Mouse (Mus musculus): ENCODE measurements around the gene AB124611. TPM values are rescaled to one million over a fixed set of nuclear protein-coding genes. Genes with fewer than 3 reads are reported as not detected.
"Not testable (repeated sequence)": the region's sequence is repeated elsewhere in the genome, so short reads cannot be mapped to it uniquely, and the experiment has no call there.

AB124611 gene
- polyA plus RNA-seq, 1 experiment, result 0.13 TPM

DNA sequence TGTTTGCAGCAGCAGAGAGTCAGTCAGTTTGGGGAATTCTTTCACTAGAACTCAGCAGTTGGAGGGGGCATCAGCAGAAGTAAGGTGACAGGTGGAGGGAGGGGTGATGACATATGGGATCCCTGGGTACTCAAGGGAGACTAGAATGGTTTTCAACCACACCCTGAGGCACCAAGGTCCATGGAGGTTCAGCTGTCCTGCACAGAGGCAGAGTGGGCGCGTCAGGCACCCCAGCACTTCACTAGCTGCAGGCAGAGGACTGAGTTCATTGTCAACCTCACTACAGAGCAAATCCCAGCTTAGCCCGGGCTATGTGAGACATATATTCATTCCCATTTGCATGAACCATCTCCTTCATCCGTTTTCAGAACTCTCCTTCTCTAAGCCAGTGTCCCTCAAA lies 11.0 kb downstream of the AB124611 start:
- Histone ChIP-seq H3K27me3 (ENCODE audit: control insufficient read depth) (no peaks in the 10 kb centered on the region), H3K36me3 (ENCODE audit: control insufficient read depth) (no peaks in the 10 kb centered on the region)

DNA sequence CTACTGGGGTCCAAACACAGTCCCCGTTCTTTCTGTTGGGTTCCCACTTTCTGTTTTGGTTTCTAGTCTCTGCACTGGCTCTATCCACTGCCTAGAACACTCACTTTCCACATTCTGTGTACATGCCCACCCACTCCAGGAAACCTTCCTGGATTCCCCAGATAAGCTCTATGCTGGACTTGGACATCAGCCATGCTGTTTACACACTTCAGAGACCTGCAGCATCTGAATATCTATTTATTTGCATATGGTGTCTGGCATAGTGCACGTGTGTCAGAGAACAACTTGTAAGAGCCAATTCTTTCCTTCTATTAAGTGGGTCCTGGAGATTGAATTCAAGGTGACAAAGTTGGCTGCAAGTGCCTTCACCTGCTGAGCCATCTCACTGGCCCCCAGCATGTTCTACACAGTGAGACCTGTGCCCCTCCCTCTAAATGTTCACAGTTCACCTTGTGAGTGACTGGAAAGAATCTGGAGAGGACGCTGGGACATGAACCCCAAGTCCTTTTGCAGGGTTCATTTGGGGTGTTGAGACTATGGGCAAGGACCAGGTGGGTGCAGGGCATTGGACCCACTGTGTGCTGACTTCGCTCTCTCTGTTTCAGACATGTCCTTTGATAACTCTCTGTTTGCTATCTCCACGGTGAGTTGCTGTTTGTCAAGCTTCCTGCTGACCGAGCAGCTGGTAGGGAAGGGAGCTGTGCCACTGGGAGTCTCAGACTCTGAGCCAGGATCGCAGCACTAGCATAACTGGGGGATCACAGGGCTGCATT lies 14.2 kb downstream of the AB124611 start:
- no peaks in the 10 kb centered on the region for H3K9me3 ChIP-seq (ENCODE audit: control insufficient read depth, low read length)
- TF ChIP-seq TAL1 (IDR thresholded peaks at IDR 0.05; ENCODE audit: low read length) (no peak), GATA1 (IDR thresholded peaks at IDR 0.05; ENCODE audit: low read length) (no peak)
- no peaks in the 10 kb centered on the region for H3K36me3 ChIP-seq (ENCODE audit: control insufficient read depth)
- H3K4me3 ChIP-seq (replicated peaks), result no peak overlapping the region
- H3K27me3 ChIP-seq (ENCODE audit: control insufficient read depth), result no peaks in the 10 kb centered on the region
- peaks cover 22% of the 10 kb centered on the region for H3K4me1 ChIP-seq (ENCODE audit: control insufficient read depth)

More for the DNA sequence above, 11.0 kb downstream of the AB124611 start:
- Histone ChIP-seq H3K4me3 (replicated peaks) (no peak overlapping the region), H3K9me3 (ENCODE audit: control insufficient read depth, low read length) (no peaks in the 10 kb centered on the region), H3K4me1 (ENCODE audit: control insufficient read depth) (peaks cover 16% of the 10 kb centered on the region)
- TF ChIP-seq TAL1 (IDR thresholded peaks at IDR 0.05; ENCODE audit: low read length) (no peak), GATA1 (IDR thresholded peaks at IDR 0.05; ENCODE audit: low read length) (no peak)

DNA sequence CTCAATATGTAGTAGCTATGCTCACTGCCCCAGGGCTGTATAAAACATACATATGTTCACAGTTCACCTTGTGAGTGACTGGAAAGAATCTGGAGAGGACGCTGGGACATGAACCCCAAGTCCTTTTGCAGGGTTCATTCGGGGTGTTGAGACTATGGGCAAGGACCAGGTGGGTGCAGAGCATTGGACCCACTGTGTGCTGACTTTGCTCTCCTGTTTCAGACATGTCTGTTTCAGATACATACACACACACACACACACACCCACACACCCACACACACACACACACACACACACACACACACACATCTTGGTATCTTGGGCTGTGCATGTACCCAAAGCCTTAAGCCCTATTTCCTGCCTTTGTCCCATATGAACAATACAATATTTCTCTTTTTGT lies 16.0 kb downstream of the AB124611 start:
- not testable (repeated sequence) for H3K27me3 ChIP-seq (ENCODE audit: control insufficient read depth); H3K36me3 ChIP-seq (ENCODE audit: control insufficient read depth); H3K9me3 ChIP-seq (ENCODE audit: control insufficient read depth, low read length); H3K4me3 ChIP-seq (replicated peaks)
- H3K4me1 ChIP-seq (ENCODE audit: control insufficient read depth), result peaks cover 21% of the 10 kb centered on the region

DNA sequence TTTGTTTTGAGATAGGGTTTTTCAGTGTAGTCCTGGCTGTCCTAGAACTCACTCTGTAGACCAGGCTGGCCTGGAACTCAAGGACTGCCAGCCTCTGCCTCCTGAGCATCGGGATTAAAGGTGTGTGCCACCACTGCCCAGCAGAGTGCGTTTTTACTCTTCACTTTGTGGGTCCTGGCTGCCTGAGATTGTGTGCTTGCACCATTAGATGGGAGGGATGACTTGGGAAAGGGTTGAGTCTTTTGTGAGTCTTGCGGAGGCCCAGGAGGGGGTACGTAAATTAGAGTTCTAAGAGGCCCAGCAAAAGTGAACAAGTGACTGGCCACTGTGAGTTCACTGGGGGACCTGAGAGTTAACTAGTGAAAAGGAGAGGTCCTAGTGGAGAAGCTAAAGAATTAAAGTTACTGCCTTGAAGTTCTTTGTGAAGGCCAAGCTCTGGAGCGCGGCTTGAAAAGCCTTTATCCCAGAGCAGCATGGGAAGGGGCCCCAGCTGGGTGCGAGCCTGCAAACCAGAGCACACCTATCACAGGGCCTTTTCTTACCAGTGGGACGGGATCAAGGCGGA lies 19.5 kb downstream of the AB124611 start:
- Histone ChIP-seq H3K4me1 (ENCODE audit: control insufficient read depth) (peaks cover 48% of the 10 kb centered on the region), H3K4me3 (replicated peaks) (peak overlapping the region; percentile 93), H3K36me3 (ENCODE audit: control insufficient read depth) (peaks cover 23% of the 10 kb centered on the region), H3K9me3 (ENCODE audit: control insufficient read depth, low read length) (no peaks in the 10 kb centered on the region), H3K27me3 (ENCODE audit: control insufficient read depth) (no peaks in the 10 kb centered on the region)
- TF ChIP-seq GATA1 (IDR thresholded peaks at IDR 0.05; ENCODE audit: low read length) (no peak), TAL1 (IDR thresholded peaks at IDR 0.05; ENCODE audit: low read length) (no peak)

DNA sequence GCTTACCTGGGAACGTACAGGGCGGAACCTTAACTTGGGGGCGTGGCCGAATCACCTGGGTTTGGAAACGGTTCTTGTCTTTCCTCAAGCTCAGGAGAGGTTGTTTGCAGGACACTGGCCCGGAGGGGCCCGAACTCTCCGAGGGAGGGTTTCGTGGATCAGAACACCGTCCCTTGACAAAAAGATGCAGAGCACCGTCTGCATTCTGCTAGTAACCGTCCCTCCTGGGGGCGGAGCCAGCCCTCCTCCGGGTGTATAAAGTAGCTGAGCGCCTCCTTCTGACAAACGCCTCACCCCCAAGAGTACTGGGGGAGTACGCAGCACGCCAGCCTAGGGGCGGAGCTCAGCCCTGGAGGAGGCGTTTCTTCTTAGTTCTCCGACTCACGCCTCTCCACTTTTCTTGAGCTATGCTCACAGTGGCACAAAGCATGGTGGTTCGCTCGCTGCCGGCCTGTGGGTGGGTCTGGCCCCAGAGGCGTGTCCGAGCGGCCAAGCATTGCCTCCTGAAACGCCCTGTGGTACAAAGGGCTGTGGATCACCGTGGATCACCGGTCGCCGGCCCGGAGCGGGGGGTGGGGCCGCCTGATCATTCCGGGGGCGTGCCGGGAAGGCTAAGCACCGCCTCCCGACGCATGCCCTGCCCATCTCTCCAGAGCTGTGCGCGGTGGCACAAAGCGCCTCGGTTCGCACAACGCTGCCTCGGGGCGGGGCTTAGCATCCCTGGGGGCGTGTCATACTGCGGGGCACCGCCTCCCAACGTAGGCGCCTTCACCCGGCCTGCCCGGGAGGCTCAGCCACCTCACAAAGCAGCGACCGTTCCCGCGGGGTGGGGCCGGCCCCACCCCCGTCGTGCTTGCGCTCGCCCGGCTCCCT lies 20.2 kb downstream of the AB124611 start:
- Histone ChIP-seq H3K4me3 (replicated peaks) (peak overlapping the region; percentile 93), H3K27me3 (ENCODE audit: control insufficient read depth) (no peaks in the 10 kb centered on the region), H3K9me3 (ENCODE audit: control insufficient read depth, low read length) (no peaks in the 10 kb centered on the region), H3K4me1 (ENCODE audit: control insufficient read depth) (peaks cover 53% of the 10 kb centered on the region), H3K36me3 (ENCODE audit: control insufficient read depth) (peaks cover 31% of the 10 kb centered on the region)
- no peak for TF ChIP-seq TAL1 (IDR thresholded peaks at IDR 0.05; ENCODE audit: low read length)
- no peak for TF ChIP-seq GATA1 (IDR thresholded peaks at IDR 0.05; ENCODE audit: low read length)

DNA sequence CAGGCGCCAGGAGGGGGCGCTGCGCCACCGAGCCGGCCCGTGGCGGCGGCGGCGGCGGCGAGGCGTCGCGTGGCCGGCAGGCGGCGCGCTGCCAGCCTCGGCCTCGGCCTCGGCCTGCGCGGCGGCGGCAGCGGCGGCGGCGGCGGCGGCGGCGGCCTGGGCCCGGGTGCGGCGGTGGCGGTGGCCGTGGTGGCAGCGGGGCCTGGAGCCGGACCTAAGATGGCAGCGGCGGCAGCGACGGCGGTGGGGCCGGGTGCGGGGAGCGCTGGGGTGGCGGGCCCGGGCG lies 20.8 kb downstream of the AB124611 start, which contains the start of gene Carm1:
TSS of gene Carm1 (plus strand) at position 106 of the 286 bp plus-strand sequence.
- H3K36me3 ChIP-seq (ENCODE audit: control insufficient read depth), result peaks cover 36% of the 10 kb centered on the region
- no peaks in the 10 kb centered on the region for H3K9me3 ChIP-seq (ENCODE audit: control insufficient read depth, low read length)
- H3K4me3 ChIP-seq (replicated peaks), result peak within 1 kb of the TSS; percentile 93
- H3K4me1 ChIP-seq (ENCODE audit: control insufficient read depth), result peaks cover 58% of the 10 kb centered on the region
- no peak for TF ChIP-seq GATA1 (IDR thresholded peaks at IDR 0.05; ENCODE audit: low read length)
- no peak for TF ChIP-seq TAL1 (IDR thresholded peaks at IDR 0.05; ENCODE audit: low read length)
- H3K27me3 ChIP-seq (ENCODE audit: control insufficient read depth), result no peaks in the 10 kb centered on the region

DNA sequence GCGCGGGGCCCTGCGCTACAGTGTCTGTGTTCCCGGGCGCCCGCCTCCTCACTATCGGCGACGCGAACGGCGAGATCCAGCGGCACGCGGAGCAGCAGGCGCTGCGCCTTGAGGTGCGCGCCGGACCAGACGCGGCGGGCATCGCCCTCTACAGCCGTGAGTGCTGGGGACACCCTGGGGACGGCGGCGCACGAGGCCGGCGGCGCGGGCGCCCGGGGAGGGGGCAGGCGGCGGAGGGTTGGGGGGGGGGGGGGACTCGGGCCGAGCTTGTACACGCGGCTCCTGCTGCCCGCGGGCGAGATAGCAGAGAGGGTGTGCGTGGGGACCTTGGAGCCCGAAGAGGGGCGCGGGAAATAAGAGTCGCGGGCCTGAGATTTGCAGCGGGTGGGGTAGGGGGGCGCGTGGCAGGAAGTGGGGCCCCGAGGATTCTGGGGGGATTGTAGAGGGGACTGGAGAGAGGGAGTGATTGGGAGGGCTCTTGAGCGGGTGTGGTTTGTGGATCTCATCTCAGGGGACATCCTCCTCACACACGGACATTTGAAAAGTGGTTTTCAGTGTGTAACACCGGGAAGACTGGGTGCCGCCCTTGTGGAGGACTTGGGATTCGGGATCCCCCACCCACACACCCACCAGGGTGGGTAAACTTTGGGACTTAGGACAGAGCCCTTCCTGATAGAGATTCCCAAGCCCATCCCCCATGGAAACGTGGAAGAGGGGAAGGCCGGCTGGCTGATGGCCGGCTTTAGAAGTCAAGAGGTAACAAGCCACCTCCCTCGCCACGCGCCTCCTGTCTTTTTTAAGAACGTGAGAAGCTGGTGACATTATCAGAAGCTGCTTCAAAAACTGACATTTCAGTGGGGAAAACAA lies 21.3 kb downstream of the AB124611 start:
- H3K36me3 ChIP-seq (ENCODE audit: control insufficient read depth), result peaks cover 42% of the 10 kb centered on the region
- peak overlapping the region; percentile 93 for H3K4me3 ChIP-seq (replicated peaks)
- no peaks in the 10 kb centered on the region for H3K9me3 ChIP-seq (ENCODE audit: control insufficient read depth, low read length)
- TF ChIP-seq TAL1 (IDR thresholded peaks at IDR 0.05; ENCODE audit: low read length) (no peak), GATA1 (IDR thresholded peaks at IDR 0.05; ENCODE audit: low read length) (no peak)
- H3K27me3 ChIP-seq (ENCODE audit: control insufficient read depth), result no peaks in the 10 kb centered on the region
- peaks cover 61% of the 10 kb centered on the region for H3K4me1 ChIP-seq (ENCODE audit: control insufficient read depth)

DNA sequence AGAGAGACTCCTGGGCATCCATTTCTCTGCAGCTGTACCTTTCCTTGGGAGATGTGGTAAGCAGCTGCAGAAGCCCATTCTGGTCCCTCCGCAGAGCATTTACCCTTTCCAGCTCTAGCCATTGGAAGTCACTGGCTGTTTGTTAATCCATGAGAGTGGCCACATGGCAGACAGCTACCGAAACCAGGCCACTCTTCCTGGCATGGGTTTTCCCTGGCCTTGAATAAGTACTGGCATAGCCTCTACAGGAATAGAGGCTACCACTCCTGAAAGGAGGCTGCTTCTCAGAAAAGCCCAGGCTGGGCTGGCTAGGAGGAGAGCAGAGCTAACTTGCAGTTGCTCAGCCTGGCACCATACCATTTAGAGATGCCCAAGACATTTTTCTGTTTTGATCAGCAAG lies 25.1 kb downstream of the AB124611 start:
- peaks cover 79% of the 10 kb centered on the region for H3K4me1 ChIP-seq (ENCODE audit: control insufficient read depth)
- TF ChIP-seq TAL1 (IDR thresholded peaks at IDR 0.05; ENCODE audit: low read length) (no peak), GATA1 (IDR thresholded peaks at IDR 0.05; ENCODE audit: low read length) (no peak)
- peaks cover 77% of the 10 kb centered on the region for H3K36me3 ChIP-seq (ENCODE audit: control insufficient read depth)
- H3K9me3 ChIP-seq (ENCODE audit: control insufficient read depth, low read length), result no peaks in the 10 kb centered on the region
- H3K27me3 ChIP-seq (ENCODE audit: control insufficient read depth), result no peaks in the 10 kb centered on the region
- no peak overlapping the region for H3K4me3 ChIP-seq (replicated peaks)
